Mouse (Mus musculus): Measurements from ENCODE around the gene Cnih3. TPM values are rescaled to one million over a fixed set of nuclear protein-coding genes. Genes with fewer than 3 reads are reported as not detected.
A peak's percentile ranks its signal among the peaks of the same experiment; 100 is the strongest.

Gene Cnih3
- polyA plus RNA-seq, 1 experiment from 2014 or later = 0.33 TPM

- WGBS = 50% methylated on average over 2 of the region's 2 CpGs
Measured at GRCm38 (mm10) chr1:181357870-181358269, 5.4 kb downstream of the Cnih3 start.

DNA sequence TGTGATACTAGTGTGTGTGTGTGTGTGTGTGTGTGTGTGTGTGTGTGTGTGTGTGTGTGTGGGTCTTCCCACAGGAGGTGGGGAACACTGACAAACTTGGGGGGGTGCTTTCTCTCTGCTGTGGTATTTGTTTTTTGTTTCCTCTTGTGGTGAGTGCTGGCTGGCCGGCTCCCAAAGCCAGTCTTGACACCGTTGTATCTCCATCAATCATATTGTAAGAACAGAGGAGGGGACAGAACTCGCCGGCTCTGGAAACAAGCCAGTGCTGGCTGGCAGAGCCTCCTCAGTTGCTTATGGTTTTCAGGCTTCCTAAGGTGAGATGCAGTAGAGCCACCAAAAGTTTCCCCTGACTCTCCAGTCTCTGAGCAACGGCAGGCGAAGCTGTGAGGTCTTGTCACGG, 6.1 kb downstream of the Cnih3 start:
- Histone ChIP-seq H3K36me3 (no peaks in the 10 kb centered on the region), H3K9me3 (replicated peaks) (no peaks in the 10 kb centered on the region), H3K27ac (no peak overlapping the region), H3K4me3 (no peak overlapping the region), H3K27me3 (ENCODE audit: low read depth, poor library complexity, severe bottlenecking) (peaks cover 33% of the 10 kb centered on the region), H3K4me1 (peaks cover 8% of the 10 kb centered on the region)
- 71% methylated on average over 7 of the region's 7 CpGs for WGBS
- DNase-seq (ENCODE audit: low spot score) = no peak

More at GRCm38 (mm10) chr1:181357870-181358269, 5.4 kb downstream of the Cnih3 start:
- DNase-seq (ENCODE audit: low spot score) = no peak
- Histone ChIP-seq H3K9me3 (replicated peaks) (no peaks in the 10 kb centered on the region), H3K27me3 (ENCODE audit: low read depth, poor library complexity, severe bottlenecking) (peaks cover 39% of the 10 kb centered on the region), H3K4me1 (peaks cover 14% of the 10 kb centered on the region), H3K27ac (no peak overlapping the region), H3K4me3 (no peak overlapping the region), H3K36me3 (no peaks in the 10 kb centered on the region)

GRCm38 (mm10) chr1:181360732-181361131, 8.3 kb downstream of the Cnih3 start:
- no peaks in the 10 kb centered on the region for H3K9me3 ChIP-seq (replicated peaks)
- 80% methylated on average over 3 of the region's 3 CpGs for WGBS
- H3K4me3 ChIP-seq = no peak overlapping the region
- H3K27ac ChIP-seq = no peak overlapping the region
- no peak for DNase-seq (ENCODE audit: low spot score)
- peaks cover 10% of the 10 kb centered on the region for H3K27me3 ChIP-seq (ENCODE audit: low read depth, poor library complexity, severe bottlenecking)
- no peaks in the 10 kb centered on the region for H3K36me3 ChIP-seq
- no peaks in the 10 kb centered on the region for H3K4me1 ChIP-seq

- 89% methylated on average over 4 of the region's 4 CpGs for WGBS
Measured at GRCm38 (mm10) chr1:181364025-181364424, 11.6 kb downstream of the Cnih3 start.

GRCm38 (mm10) chr1:181365376-181365775, 12.9 kb downstream of the Cnih3 start:
- Histone ChIP-seq H3K27me3 (ENCODE audit: low read depth, poor library complexity, severe bottlenecking) (no peaks in the 10 kb centered on the region), H3K4me3 (no peak overlapping the region), H3K9me3 (replicated peaks) (no peaks in the 10 kb centered on the region), H3K36me3 (no peaks in the 10 kb centered on the region), H3K4me1 (peaks cover 17% of the 10 kb centered on the region; the same call in 1 of the 2 replicates), H3K27ac (no peak overlapping the region)
- no peak for DNase-seq (ENCODE audit: low spot score)
- WGBS = 91% methylated on average over 3 of the region's 3 CpGs

More at GRCm38 (mm10) chr1:181364025-181364424, 11.6 kb downstream of the Cnih3 start:
- Histone ChIP-seq H3K27me3 (ENCODE audit: low read depth, poor library complexity, severe bottlenecking) (no peaks in the 10 kb centered on the region), H3K4me3 (no peak overlapping the region), H3K4me1 (peaks cover 11% of the 10 kb centered on the region; the same call in 1 of the 2 replicates), H3K9me3 (replicated peaks) (no peaks in the 10 kb centered on the region), H3K36me3 (no peaks in the 10 kb centered on the region), H3K27ac (no peak overlapping the region)
- no peak for DNase-seq (ENCODE audit: low spot score)

DNA sequence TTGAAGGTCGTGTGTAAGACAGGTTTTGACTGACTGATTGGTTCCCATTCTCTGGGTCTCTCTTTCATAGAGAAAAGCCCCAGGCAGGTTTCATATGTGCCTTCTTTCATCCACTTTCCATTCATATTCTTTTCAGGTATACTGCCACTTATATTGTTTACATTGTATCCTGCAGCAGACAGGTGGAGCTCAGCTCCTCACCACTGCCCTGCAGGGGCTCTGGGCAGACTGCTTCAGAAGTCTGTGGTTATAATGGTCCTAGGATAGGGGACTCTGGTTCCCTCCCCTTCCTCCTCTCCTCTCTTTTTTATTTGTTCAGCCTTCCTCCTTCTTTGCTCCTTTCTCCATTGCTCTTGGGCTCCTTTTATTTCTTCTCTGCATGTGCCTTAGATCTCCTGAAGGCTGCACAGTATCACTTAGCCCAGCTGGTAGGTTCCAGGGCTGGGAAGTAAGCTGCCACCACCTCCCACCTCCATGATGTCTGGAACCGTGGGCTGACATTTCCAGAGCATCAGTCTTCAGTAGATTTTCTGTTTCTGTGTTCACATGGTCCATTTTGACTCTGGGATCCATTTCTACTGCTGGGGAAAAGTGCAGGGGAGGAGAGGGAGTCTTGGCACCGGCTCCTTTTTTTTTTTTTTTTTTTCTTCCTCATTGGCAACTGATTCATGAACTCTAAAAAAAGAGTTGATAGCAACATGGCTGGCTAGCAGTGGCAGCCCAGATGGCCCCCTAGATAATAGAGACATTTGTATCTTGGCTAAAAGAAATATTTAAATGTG, 16.6 kb downstream of the Cnih3 start:
- Histone ChIP-seq H3K36me3 (no peaks in the 10 kb centered on the region), H3K4me1 (peaks cover 23% of the 10 kb centered on the region; the same call in 1 of the 2 replicates), H3K27me3 (ENCODE audit: low read depth, poor library complexity, severe bottlenecking) (no peaks in the 10 kb centered on the region), H3K9me3 (replicated peaks) (no peaks in the 10 kb centered on the region), H3K4me3 (no peak overlapping the region), H3K27ac (no peak overlapping the region)
- no peak for DNase-seq (ENCODE audit: low spot score)
- WGBS = 35% methylated on average over 3 of the region's 3 CpGs

DNA sequence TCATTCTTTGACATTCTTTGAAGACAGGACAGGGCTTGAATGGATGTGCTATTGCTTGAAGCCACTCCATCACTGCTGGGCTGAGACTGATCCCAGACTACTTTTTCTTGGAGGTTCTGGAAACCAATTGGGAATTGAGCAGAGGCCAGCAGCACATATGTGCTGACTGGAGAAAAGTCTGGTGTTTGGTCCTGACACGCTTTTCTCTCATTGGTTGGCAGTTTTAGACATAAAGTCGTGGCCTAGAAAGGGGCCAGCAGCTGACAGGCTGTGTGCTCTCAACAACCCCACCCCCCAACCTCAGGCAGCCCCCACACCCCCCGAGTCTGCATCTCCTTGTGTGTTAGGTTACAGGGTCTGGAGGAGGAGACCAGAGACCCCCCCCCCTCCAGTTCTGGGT, 17.9 kb downstream of the Cnih3 start:
- 66% methylated on average over 3 of the region's 3 CpGs for WGBS
- Histone ChIP-seq H3K4me1 (peaks cover 23% of the 10 kb centered on the region; the same call in 1 of the 2 replicates), H3K36me3 (no peaks in the 10 kb centered on the region), H3K27me3 (ENCODE audit: low read depth, poor library complexity, severe bottlenecking) (no peaks in the 10 kb centered on the region), H3K4me3 (no peak overlapping the region), H3K27ac (no peak overlapping the region), H3K9me3 (replicated peaks) (no peaks in the 10 kb centered on the region)
- no peak for DNase-seq (ENCODE audit: low spot score)

- Histone ChIP-seq H3K4me1 (peaks cover 23% of the 10 kb centered on the region; the same call in 1 of the 2 replicates), H3K27me3 (ENCODE audit: low read depth, poor library complexity, severe bottlenecking) (no peaks in the 10 kb centered on the region), H3K4me3 (no peak overlapping the region), H3K9me3 (replicated peaks) (no peaks in the 10 kb centered on the region), H3K36me3 (no peaks in the 10 kb centered on the region), H3K27ac (no peak overlapping the region)
- DNase-seq (ENCODE audit: low spot score) = no peak
- 77% methylated on average over 4 of the region's 4 CpGs for WGBS
Measured at GRCm38 (mm10) chr1:181371226-181371625, 18.8 kb downstream of the Cnih3 start.

- Histone ChIP-seq H3K36me3 (no peaks in the 10 kb centered on the region), H3K4me3 (no peak overlapping the region)
Measured at GRCm38 (mm10) chr1:181372306-181372705, 19.9 kb downstream of the Cnih3 start.

GRCm38 (mm10) chr1:181374627-181375374, 22.4 kb downstream of the Cnih3 start:
- Histone ChIP-seq H3K27me3 (ENCODE audit: low read depth, poor library complexity, severe bottlenecking) (0 out of 2 replicates have a peak, but pooled peaks cover 3% of the 10 kb centered on the region), H3K4me1 (peaks cover 12% of the 10 kb centered on the region; the same call in 1 of the 2 replicates), H3K4me3 (no peak overlapping the region), H3K36me3 (no peaks in the 10 kb centered on the region), H3K9me3 (replicated peaks) (no peaks in the 10 kb centered on the region), H3K27ac (no peak overlapping the region)
- WGBS = 64% methylated on average over 9 of the region's 9 CpGs
- no peak for DNase-seq (ENCODE audit: low spot score)

More at GRCm38 (mm10) chr1:181372306-181372705, 19.9 kb downstream of the Cnih3 start:
- Histone ChIP-seq H3K9me3 (replicated peaks) (no peaks in the 10 kb centered on the region), H3K27me3 (ENCODE audit: low read depth, poor library complexity, severe bottlenecking) (no peaks in the 10 kb centered on the region), H3K27ac (no peak overlapping the region), H3K4me1 (peaks cover 23% of the 10 kb centered on the region; the same call in 1 of the 2 replicates)
- 81% methylated on average over 6 of the region's 6 CpGs for WGBS
- no peak for DNase-seq (ENCODE audit: low spot score)

GRCm38 (mm10) chr1:181376431-181376830, 24.0 kb downstream of the Cnih3 start:
- 0 out of 2 replicates have a peak, but pooled peaks cover 4% of the 10 kb centered on the region for H3K4me1 ChIP-seq
- no peaks in the 10 kb centered on the region for H3K9me3 ChIP-seq (replicated peaks)
- H3K27ac ChIP-seq = no peak overlapping the region
- DNase-seq (ENCODE audit: low spot score) = no peak
- H3K36me3 ChIP-seq = no peaks in the 10 kb centered on the region
- 0 out of 2 replicates have a peak, but pooled peaks cover 3% of the 10 kb centered on the region for H3K27me3 ChIP-seq (ENCODE audit: low read depth, poor library complexity, severe bottlenecking)
- 82% methylated on average over 8 of the region's 8 CpGs for WGBS
- no peak overlapping the region for H3K4me3 ChIP-seq

DNA sequence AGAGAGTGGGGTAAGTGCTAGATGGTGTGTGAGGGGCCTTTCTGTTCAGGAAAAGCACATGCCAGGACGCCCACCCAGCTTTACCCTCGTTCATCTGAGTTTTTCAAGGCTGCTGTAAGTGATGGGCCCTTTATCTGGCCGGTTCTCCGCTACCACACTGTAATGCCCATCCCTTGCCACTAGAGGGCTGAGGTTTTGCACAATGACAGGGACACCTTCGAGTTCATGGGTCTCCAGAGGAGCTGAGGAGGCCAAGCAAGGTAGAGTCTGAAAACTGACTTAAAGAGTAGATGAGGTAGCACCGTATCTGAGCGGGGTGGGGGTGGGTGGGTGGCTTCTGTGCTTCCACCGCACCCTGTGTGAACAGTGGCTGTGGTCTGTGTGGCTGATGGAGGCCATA, 27.2 kb downstream of the Cnih3 start:
- peak; percentile 65 for DNase-seq (ENCODE audit: low spot score)
- 26% methylated on average over 8 of the region's 8 CpGs for WGBS
- H3K27me3 ChIP-seq (ENCODE audit: low read depth, poor library complexity, severe bottlenecking) = 0 out of 2 replicates have a peak, but pooled peaks cover 3% of the 10 kb centered on the region
- H3K27ac ChIP-seq = no peak overlapping the region
- no peaks in the 10 kb centered on the region for H3K36me3 ChIP-seq
- H3K4me1 ChIP-seq = peaks cover 10% of the 10 kb centered on the region
- no peaks in the 10 kb centered on the region for H3K9me3 ChIP-seq (replicated peaks)
- no peak overlapping the region for H3K4me3 ChIP-seq
